Mouse (Mus musculus): ENCODE results near the gene Zfp992.
"Not testable (repeated sequence)": the region's sequence is repeated elsewhere in the genome, so short reads cannot be mapped to it uniquely, and the experiment has no call there.

- TF ChIP-seq POLR2A (IDR thresholded peaks at IDR 0.05; ENCODE audit: control insufficient read depth, low read depth, low read length); CTCF (IDR thresholded peaks at IDR 0.05; ENCODE audit: control insufficient read depth, insufficient read depth, insufficient replicate concordance, low read depth, low read length): not testable (repeated sequence)
Measured at GRCm38 (mm10) chr4:146476959-146477358, 28.1 kb downstream of the Zfp992 start.

Data from testis, adult 2 months (tissue).